Mouse (Mus musculus) liver, postnatal 0 days (tissue): Measurements from ENCODE around the gene Frat1. TPM values are rescaled to one million over a fixed set of nuclear protein-coding genes. Genes with fewer than 3 reads are reported as not detected.
A peak's percentile ranks its signal among the peaks of the same experiment; 100 is the strongest.

Experiments used
- ATAC-seq: fragments of 200-750 bp; cut with Nextera tagmentation; 2 replicates; pipeline ENCODE4 v1.8.0; 2017; ENCODE audit warnings: mild to moderate bottlenecking, moderate library complexity
- DNase-seq: peaks from one replicate; pipeline ENCODE4 v3.0.0-alpha.2; 2016
- H3K27ac ChIP-seq: fragments of 300-500 bp; sonication (generic); 2 replicates; pipeline ENCODE4 v1.5.1; 2014; ENCODE audit warnings: antibody characterized with exemption, moderate library complexity, mild to moderate bottlenecking, low read depth
- H3K27me3 ChIP-seq: fragments of 300-500 bp; sonication (generic); 2 replicates; pipeline ENCODE4 v1.6.1; 2014; ENCODE audit warnings: low read length, control low read depth, mixed read lengths; ENCODE audit not compliant: insufficient read depth
- H3K36me3 ChIP-seq: fragments of 300-500 bp; sonication (generic); replicated peaks from 2 replicates; pipeline ENCODE4 v1.6.1; 2014; ENCODE audit warnings: mild to moderate bottlenecking, control low read depth, low read length, moderate library complexity, mixed read lengths; ENCODE audit not compliant: insufficient read depth
- H3K4me1 ChIP-seq: fragments of 300-500 bp; sonication (generic); 2 replicates; pipeline ENCODE4 v1.6.1; 2014; ENCODE audit warnings: antibody characterized with exemption, mild to moderate bottlenecking, control low read depth; ENCODE audit not compliant: insufficient read depth
- H3K4me2 ChIP-seq: fragments of 300-500 bp; sonication (generic); 2 replicates; pipeline ENCODE4 v1.6.1; 2014; ENCODE audit warnings: low read depth, mild to moderate bottlenecking, low read length, moderate library complexity, mixed read lengths
- H3K4me3 ChIP-seq: fragments of 300-500 bp; sonication (generic); 2 replicates; pipeline ENCODE4 v1.5.1; 2014; ENCODE audit warnings: low read depth, low read length
- H3K9ac ChIP-seq: fragments of 300-500 bp; sonication (generic); replicated peaks from 2 replicates; pipeline ENCODE4 v1.6.1; 2014; ENCODE audit warnings: mild to moderate bottlenecking, moderate library complexity
- H3K9me3 ChIP-seq: fragments of 300-500 bp; sonication (generic); 2 replicates; pipeline ENCODE4 v1.6.1; 2016; ENCODE audit warnings: mild to moderate bottlenecking, control low read depth, low read length, mixed read lengths
- CTCF ChIP-seq: sonication (generic); IDR thresholded peaks from 2 replicates; pipeline ENCODE4 v1.5.1; 2016; ENCODE audit warnings: antibody characterized with exemption, low read depth
- EP300 ChIP-seq: IDR thresholded peaks from 2 replicates; pipeline ENCODE4 v1.6.1; 2016; ENCODE audit warnings: antibody characterized with exemption, low read depth, mild to moderate bottlenecking
- WGBS: fragments of 180-500 bp; shearing (Covaris S2); extraction: QIAGEN DNeasy Blood & Tissue Kit; methylation state at CpG from one replicate; pipeline ENCODE4 v1.1.7; 2014; ENCODE audit not compliant: insufficient replicate concordance; 5-methylcytosine and 5-hydroxymethylcytosine counted together
- polyA plus RNA-seq: library from polyadenylated mRNA; unstranded; fragments of >200 nt; fragmentation: Nextera tagmentation; extraction: Ambion mirVana; gene quantifications from 2 replicates; pipeline ENCODE4 v1.2.1, GENCODE M21; 2015

The Frat1 gene
- polyA plus RNA-seq, 1 experiment from 2014 or later, result 8.1 TPM

GRCm38 (mm10) chr19:41794901-41795300, 34.9 kb upstream of the Frat1 start:
- ATAC-seq, result no peak
- Histone ChIP-seq H3K4me3 (no peak overlapping the region), H3K27me3 (no peaks in the 10 kb centered on the region), H3K27ac (no peak overlapping the region), H3K9ac (no peak overlapping the region), H3K4me2 (no peak overlapping the region), H3K36me3 (no peaks in the 10 kb centered on the region; the same call in 1 of the 2 replicates), H3K4me1 (peaks cover 4% of the 10 kb centered on the region), H3K9me3 (no peaks in the 10 kb centered on the region)
- no peak for DNase-seq
- 90% methylated on average over 6 of the region's 6 CpGs for WGBS
- TF ChIP-seq EP300 (no peak), CTCF (no peak)

GRCm38 (mm10) chr19:41796148-41796760, 33.5 kb upstream of the Frat1 start:
- no peak for TF ChIP-seq EP300
- TF ChIP-seq CTCF, result no peak
- ATAC-seq (no peak), DNase-seq (no peak)
- H3K9ac ChIP-seq, result no peak overlapping the region
- 0 out of 2 replicates have a peak overlapping the region, but pooled peaks have one; percentile 66 for H3K27ac ChIP-seq
- H3K36me3 ChIP-seq, result no peaks in the 10 kb centered on the region
- peak overlapping the region; percentile 31 for H3K4me2 ChIP-seq
- 53% methylated on average over 3 of the region's 3 CpGs for WGBS
- no peaks in the 10 kb centered on the region for H3K9me3 ChIP-seq
- H3K27me3 ChIP-seq, result no peaks in the 10 kb centered on the region
- H3K4me1 ChIP-seq, result peaks cover 14% of the 10 kb centered on the region
- no peak overlapping the region for H3K4me3 ChIP-seq

- H3K4me2 ChIP-seq, result peak overlapping the region; percentile 31
- H3K36me3 ChIP-seq, result no peaks in the 10 kb centered on the region
- no peak for ATAC-seq
- WGBS, result 64% methylated on average over 12 of the region's 12 CpGs
- H3K27me3 ChIP-seq, result no peaks in the 10 kb centered on the region
- H3K27ac ChIP-seq, result peak overlapping the region; percentile 66
- H3K4me1 ChIP-seq, result peaks cover 14% of the 10 kb centered on the region
- no peak overlapping the region for H3K9ac ChIP-seq
- DNase-seq, result no peak
- no peaks in the 10 kb centered on the region for H3K9me3 ChIP-seq
- H3K4me3 ChIP-seq, result no peak overlapping the region
- TF ChIP-seq CTCF (no peak), EP300 (no peak)
Observed at GRCm38 (mm10) chr19:41796789-41797327, 32.9 kb upstream of the Frat1 start.

DNA sequence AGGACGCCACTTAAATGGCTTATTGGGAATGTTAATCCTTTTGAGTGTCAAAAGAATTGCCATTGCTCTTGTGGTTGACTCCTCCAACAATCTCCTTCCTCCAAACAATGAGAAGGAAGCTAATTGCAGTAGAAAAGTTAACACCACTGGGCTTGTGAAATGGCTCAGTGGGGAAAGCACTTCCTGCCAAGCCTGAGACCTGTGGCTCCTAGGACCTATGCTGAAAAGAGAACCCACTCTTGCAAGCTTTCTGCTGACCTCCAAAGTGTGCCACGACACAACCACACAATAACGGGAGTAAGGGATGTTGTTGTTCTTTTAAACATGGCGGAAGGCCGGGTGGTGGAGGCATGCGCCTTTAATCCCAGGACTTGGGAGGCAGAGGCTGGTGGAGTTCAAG, 32.2 kb upstream of the Frat1 start:
- H3K27me3 ChIP-seq, result no peaks in the 10 kb centered on the region
- H3K27ac ChIP-seq, result peak overlapping the region; percentile 66
- H3K9ac ChIP-seq, result no peak overlapping the region
- peaks cover 18% of the 10 kb centered on the region for H3K4me1 ChIP-seq
- no peak for DNase-seq
- TF ChIP-seq CTCF (no peak), EP300 (no peak)
- 72% methylated on average over 6 of the region's 6 CpGs for WGBS
- no peak overlapping the region for H3K4me3 ChIP-seq
- ATAC-seq, result no peak
- no peaks in the 10 kb centered on the region for H3K9me3 ChIP-seq
- 0 out of 2 replicates have a peak overlapping the region, but pooled peaks have one; percentile 4 for H3K4me2 ChIP-seq
- no peaks in the 10 kb centered on the region for H3K36me3 ChIP-seq

DNA sequence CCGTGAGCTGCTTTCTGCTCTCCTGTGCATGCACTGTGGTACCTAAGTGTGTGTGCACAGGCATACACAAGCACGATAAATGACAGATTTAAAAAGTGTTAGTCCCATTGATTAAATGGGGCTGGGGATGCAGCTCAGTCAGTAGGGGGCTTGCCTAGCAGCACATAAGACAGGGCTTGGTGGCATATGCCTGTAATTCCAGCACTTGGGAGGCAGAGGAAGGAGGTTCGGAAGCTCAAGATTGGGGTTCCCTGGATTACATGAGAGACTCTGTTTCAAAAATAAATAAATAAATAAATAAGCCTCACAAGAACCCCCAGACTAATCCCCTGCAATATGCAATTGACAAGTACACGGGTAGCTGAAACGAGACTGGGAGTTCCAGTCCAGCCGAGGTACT, 29.3 kb upstream of the Frat1 start:
- TF ChIP-seq CTCF (no peak), EP300 (no peak)
- WGBS, result 47% methylated on average over 6 of the region's 6 CpGs
- peak overlapping the region; percentile 70 for H3K4me2 ChIP-seq
- no peaks in the 10 kb centered on the region for H3K27me3 ChIP-seq
- no peaks in the 10 kb centered on the region for H3K36me3 ChIP-seq
- peak overlapping the region; percentile 97 for H3K4me3 ChIP-seq
- no peaks in the 10 kb centered on the region for H3K9me3 ChIP-seq
- ATAC-seq (no peak), DNase-seq (no peak)
- H3K9ac ChIP-seq, result peak overlapping the region; percentile 94
- peaks cover 22% of the 10 kb centered on the region; the same call in 1 of the 2 replicates for H3K4me1 ChIP-seq
- H3K27ac ChIP-seq, result no peak overlapping the region; the same call in 1 of the 2 replicates

GRCm38 (mm10) chr19:41800986-41801741, 28.6 kb upstream of the Frat1 start:
- peak overlapping the region; percentile 97 for H3K4me3 ChIP-seq
- H3K4me1 ChIP-seq, result peaks cover 22% of the 10 kb centered on the region; the same call in 1 of the 2 replicates
- WGBS, result 3% methylated on average over 26 of the region's 26 CpGs
- DNase-seq (no peak), ATAC-seq (no peak; the same call in 1 of the 2 replicates)
- peak overlapping the region; percentile 70 for H3K4me2 ChIP-seq
- peaks cover 5% of the 10 kb centered on the region; the same call in 1 of the 2 replicates for H3K9me3 ChIP-seq
- no peaks in the 10 kb centered on the region for H3K27me3 ChIP-seq
- TF ChIP-seq EP300 (no peak), CTCF (no peak)
- peak overlapping the region; percentile 94 for H3K9ac ChIP-seq
- H3K27ac ChIP-seq, result peak overlapping the region; percentile 81
- no peaks in the 10 kb centered on the region for H3K36me3 ChIP-seq
